Mouse (Mus musculus) liver, adult 2 months (tissue): ENCODE measurements around the gene Ppp1r14a.

Experiments
- CTCF ChIP-seq: fragments of 200-500 bp; IDR thresholded peaks from 2 replicates; pipeline ENCODE4 v1.5.1; 2011; ENCODE audit warnings: low read depth, low read length, control low read depth
- POLR2A ChIP-seq: fragments of 200-500 bp; IDR thresholded peaks from 2 replicates; pipeline ENCODE4 v1.6.1; 2011; ENCODE audit warnings: low read length, control low read depth; ENCODE audit not compliant: insufficient read depth; ENCODE audit errors: extremely low read depth

DNA sequence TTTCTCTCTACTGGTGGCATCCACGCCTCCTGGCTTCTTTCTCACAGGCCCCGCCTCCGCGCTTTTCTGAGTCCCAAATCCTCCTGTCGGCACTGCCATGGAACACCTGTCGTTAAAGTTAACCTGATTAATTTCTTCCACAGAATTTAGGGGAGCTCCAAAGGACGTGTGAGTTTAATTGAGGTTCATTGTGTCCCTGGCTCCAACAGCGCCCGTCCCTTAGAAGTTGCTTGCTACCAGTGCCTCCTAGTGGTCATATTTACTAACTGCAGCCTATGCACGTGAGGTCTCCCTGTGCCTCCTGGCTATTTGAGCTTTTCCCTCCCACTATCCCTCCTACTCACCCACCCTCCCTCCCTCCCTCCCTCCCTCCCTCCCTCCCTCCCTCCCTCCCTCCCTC, 7.9 kb downstream of the Ppp1r14a start:
- peak; percentile 80 for TF ChIP-seq CTCF
- no peak for TF ChIP-seq POLR2A
